In the genomic region with DNA sequence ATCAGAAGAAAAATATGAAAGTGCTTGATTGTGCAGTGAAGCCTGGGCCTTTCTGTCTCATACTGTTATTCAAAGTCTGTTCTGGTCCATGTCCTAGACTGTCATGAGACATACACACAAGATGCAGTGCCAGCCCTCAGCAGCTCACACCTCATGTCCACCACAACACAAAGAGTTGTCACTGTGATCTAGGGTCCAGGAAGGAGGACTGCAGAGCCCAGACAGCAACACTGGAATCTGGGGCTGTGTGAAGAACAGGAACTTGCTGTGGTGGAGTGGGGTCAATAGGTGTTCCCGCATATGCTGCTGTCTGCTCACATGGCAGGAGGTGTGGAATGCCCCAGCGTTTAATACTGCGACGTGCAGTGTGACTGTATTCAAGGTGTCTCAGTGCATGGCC, we compare ENCODE assay signal across 16 mouse cellular contexts.
"Had no signal": no experiment of that assay in that cellular context is flagged by ENCODE, and none has a peak within 500 bp of the region (broad histone marks: within the 10 kb centered on the region; RNA-seq: fewer than 3 reads in every experiment).

No protein-coding gene starts in this region.

- H3K36me3 ChIP-seq: neural tube, embryonic 12.5 days; neural tube, embryonic 13.5 days; neural tube, embryonic 15.5 days; stomach, embryonic 15.5 days had no signal

- H3K4me1 ChIP-seq: neural tube, embryonic 15.5 days had no signal

- H3K4me2 ChIP-seq: neural tube, embryonic 12.5 days; neural tube, embryonic 13.5 days; neural tube, embryonic 15.5 days; stomach, embryonic 15.5 days had no signal

- DNase-seq: retina, postnatal 1 day; right cerebral cortex, adult 18-20 months; right cerebral cortex, postnatal 14 days; right cerebral cortex, postnatal 4 days; spleen, adult 18-20 months; thymus, adult 18-20 months; thymus, adult 2 months; thymus, postnatal 14 days; thymus, postnatal 25 days; thymus, postnatal 36 days; thymus, postnatal 4 days had no signal

- H3K4me3 ChIP-seq: neural tube, embryonic 12.5 days; neural tube, embryonic 13.5 days; neural tube, embryonic 15.5 days; stomach, embryonic 15.5 days had no signal

- H3K27me3 ChIP-seq: neural tube, embryonic 12.5 days; neural tube, embryonic 13.5 days; neural tube, embryonic 15.5 days; stomach, embryonic 15.5 days had no signal

- H3K9ac ChIP-seq: neural tube, embryonic 12.5 days; neural tube, embryonic 13.5 days; neural tube, embryonic 15.5 days; stomach, embryonic 15.5 days had no signal

- H3K9me3 ChIP-seq: neural tube, embryonic 12.5 days; neural tube, embryonic 13.5 days; neural tube, embryonic 15.5 days; stomach, embryonic 15.5 days had no signal

- H3K27ac ChIP-seq: neural tube, embryonic 12.5 days; neural tube, embryonic 13.5 days; neural tube, embryonic 15.5 days; stomach, embryonic 15.5 days; stomach, postnatal 0 days had no signal
